Mouse (Mus musculus) ES-Bruce4 (cell line): ENCODE measurements around the gene Ncaph2.

Experiments
- CTCF ChIP-seq: IDR thresholded peaks from one replicate; pipeline ENCODE4 v1.8.1; 2011; ENCODE audit warnings: low read depth, low read length
- EP300 ChIP-seq: IDR thresholded peaks from 2 replicates; pipeline ENCODE4 v1.6.1; 2011; ENCODE audit warnings: low read depth, low read length; ENCODE audit not compliant: insufficient read depth
- POLR2A ChIP-seq: IDR thresholded peaks from one replicate; pipeline ENCODE4 v1.8.1; 2011; ENCODE audit warnings: low read length; ENCODE audit not compliant: insufficient read depth

GRCm38 (mm10) chr15:89365141-89365551 lies 9.6 kb downstream of the Ncaph2 start:
- TF ChIP-seq POLR2A (no peak), CTCF (no peak), EP300 (no peak)
